Mouse (Mus musculus) limb, embryonic 14.5 days (tissue): ENCODE data around the gene Olfr139. TPM values are rescaled to one million over a fixed set of nuclear protein-coding genes. Genes with fewer than 3 reads are reported as not detected.

Experiments used
- ATAC-seq: fragments of 200-750 bp; cut with Nextera tagmentation; 2 replicates; pipeline ENCODE4 v1.8.0; 2017; ENCODE audit warnings: low read depth, moderate number of reproducible peaks, moderate TSS enrichment; ENCODE audit not compliant: low FRiP score
- DNase-seq: peaks from one replicate; pipeline ENCODE4 v3.0.0-alpha.2; 2015; ENCODE audit warnings: low spot score
- H3K27ac ChIP-seq: fragments of 300-500 bp; sonication (generic); replicated peaks from 2 replicates; pipeline ENCODE4 v1.5.1; 2014; ENCODE audit warnings: low read depth, mild to moderate bottlenecking, low read length, moderate library complexity, mixed read lengths
- H3K27me3 ChIP-seq: fragments of 300-500 bp; sonication (generic); 2 replicates; pipeline ENCODE4 v1.6.1; 2014; ENCODE audit warnings: low read length, mixed read lengths; ENCODE audit not compliant: control insufficient read depth, insufficient read depth
- H3K36me3 ChIP-seq: fragments of 300-500 bp; sonication (generic); 2 replicates; pipeline ENCODE4 v1.6.1; 2014; ENCODE audit warnings: mild to moderate bottlenecking, low read length, moderate library complexity, mixed read lengths; ENCODE audit not compliant: control insufficient read depth, insufficient read depth
- H3K4me1 ChIP-seq: fragments of 300-500 bp; sonication (generic); 2 replicates; pipeline ENCODE4 v1.6.1; 2014; ENCODE audit warnings: antibody characterized with exemption, low read length, mixed read lengths; ENCODE audit not compliant: control insufficient read depth, insufficient read depth
- H3K4me2 ChIP-seq: fragments of 300-500 bp; sonication (generic); replicated peaks from 2 replicates; pipeline ENCODE4 v1.6.1; 2014; ENCODE audit warnings: low read depth, mild to moderate bottlenecking, low read length, moderate library complexity; ENCODE audit not compliant: severe bottlenecking
- H3K4me3 ChIP-seq: fragments of 300-500 bp; sonication (generic); replicated peaks from 2 replicates; pipeline ENCODE4 v1.5.1; 2014; ENCODE audit warnings: low read length
- H3K9ac ChIP-seq: fragments of 300-500 bp; sonication (generic); 2 replicates; pipeline ENCODE4 v1.6.1; 2014; ENCODE audit warnings: mild to moderate bottlenecking, low read depth, low read length, moderate library complexity; ENCODE audit not compliant: severe bottlenecking
- H3K9me3 ChIP-seq: fragments of 300-500 bp; sonication (generic); 2 replicates; pipeline ENCODE4 v1.6.1; 2016; ENCODE audit warnings: low read length; ENCODE audit not compliant: control insufficient read depth
- POLR2A ChIP-seq: fragments of 200-500 bp; IDR thresholded peaks from 2 replicates; pipeline ENCODE4 v1.8.0; 2012; ENCODE audit warnings: inconsistent platforms, mild to moderate bottlenecking, moderate library complexity, borderline replicate concordance; ENCODE audit not compliant: insufficient read depth, insufficient read length; ENCODE audit errors: extremely low read depth
- WGBS: fragments of 180-500 bp; shearing (Covaris S2); extraction: QIAGEN DNeasy Blood & Tissue Kit; methylation state at CpG from one replicate; pipeline ENCODE4 v1.1.7; 2014; 5-methylcytosine and 5-hydroxymethylcytosine counted together
- polyA plus RNA-seq, 2 experiments: library from polyadenylated mRNA; depleted of rRNA in 1 of 2; stranded (reverse) in 1 of 2; unstranded in 1 of 2; fragments of >200 nt; fragmentation: Nextera tagmentation in 1 of 2; extraction: Ambion mirVana in 1 of 2; gene quantifications; 2 replicates each; pipeline versions ENCODE4 v1.2.1 to v1.2.3; 2012 to 2014

Olfr139 gene
- polyA plus RNA-seq (2012; rRNA removed) (not detected in 2 replicates), polyA plus RNA-seq (2014; fragmentation: Nextera tagmentation; extraction: Ambion mirVana) (not detected in 2 replicates)

DNA sequence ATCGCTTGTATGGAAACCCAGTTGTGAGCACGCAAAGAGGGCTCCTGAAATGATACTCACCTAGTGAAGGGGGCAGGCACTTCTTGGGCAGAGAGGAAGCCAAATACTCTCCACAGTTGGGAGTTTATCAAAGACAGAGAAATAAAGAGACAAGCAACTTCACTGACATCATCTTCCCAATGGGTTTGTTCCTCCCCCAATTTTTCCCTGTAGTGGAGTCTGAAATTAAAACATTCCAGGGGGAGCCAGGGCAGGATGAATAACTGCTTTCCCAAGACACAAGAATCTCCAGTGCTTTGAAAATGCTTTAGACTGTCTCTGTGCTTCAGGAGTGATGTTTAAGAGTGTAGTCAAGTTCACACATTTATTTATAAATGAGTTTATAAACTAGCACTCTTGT is at the start of gene Olfr139, which contains the start of gene Olfr399:
TSS of gene Olfr139 (minus strand) at position 101 of the 400 bp plus-strand sequence.
TSS of gene Olfr399 (minus strand) at position 165 of the 400 bp plus-strand sequence.
- Histone ChIP-seq H3K27ac (no peak within 1 kb of the TSS), H3K9ac (no peak within 1 kb of the TSS), H3K9me3 (peaks cover 8% of the 10 kb centered on the region; the same call in 1 of the 2 replicates), H3K4me1 (no peaks in the 10 kb centered on the region), H3K4me2 (no peak within 1 kb of the TSS), H3K4me3 (no peak within 1 kb of the TSS), H3K27me3 (no peaks in the 10 kb centered on the region), H3K36me3 (no peaks in the 10 kb centered on the region)
- WGBS: 78% methylated on average over 2 of the region's 2 CpGs
- ATAC-seq (no peak), DNase-seq (no peak)
- no peak for TF ChIP-seq POLR2A

DNA sequence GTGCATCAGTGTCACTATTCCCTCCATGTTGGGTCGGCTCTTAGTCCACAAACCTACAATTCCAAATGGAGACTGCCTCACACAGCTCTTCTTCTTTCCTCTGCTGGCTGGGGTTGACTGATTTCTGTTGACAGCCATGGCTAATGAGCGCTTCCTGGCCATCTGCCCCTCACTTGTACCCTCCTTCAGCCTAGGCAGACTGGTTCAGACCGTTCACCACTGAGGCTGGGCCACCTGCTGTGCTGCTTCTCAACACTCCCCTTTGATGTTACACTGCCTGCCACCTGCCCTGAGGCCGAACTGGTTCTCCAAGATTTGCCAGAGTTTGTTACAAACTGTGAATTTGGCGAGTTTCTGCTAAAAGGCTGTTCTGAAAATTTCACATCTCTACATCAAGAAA is 48.7 kb upstream of the Olfr139 start:
- Histone ChIP-seq H3K27me3 (no peaks in the 10 kb centered on the region), H3K27ac (no peak overlapping the region), H3K4me3 (no peak overlapping the region), H3K4me1 (no peaks in the 10 kb centered on the region), H3K9ac (no peak overlapping the region), H3K9me3 (no peaks in the 10 kb centered on the region), H3K4me2 (no peak overlapping the region), H3K36me3 (no peaks in the 10 kb centered on the region)
- no peak for TF ChIP-seq POLR2A
- DNase-seq (no peak), ATAC-seq (no peak)
- WGBS: 34% methylated on average over 5 of the region's 5 CpGs

DNA sequence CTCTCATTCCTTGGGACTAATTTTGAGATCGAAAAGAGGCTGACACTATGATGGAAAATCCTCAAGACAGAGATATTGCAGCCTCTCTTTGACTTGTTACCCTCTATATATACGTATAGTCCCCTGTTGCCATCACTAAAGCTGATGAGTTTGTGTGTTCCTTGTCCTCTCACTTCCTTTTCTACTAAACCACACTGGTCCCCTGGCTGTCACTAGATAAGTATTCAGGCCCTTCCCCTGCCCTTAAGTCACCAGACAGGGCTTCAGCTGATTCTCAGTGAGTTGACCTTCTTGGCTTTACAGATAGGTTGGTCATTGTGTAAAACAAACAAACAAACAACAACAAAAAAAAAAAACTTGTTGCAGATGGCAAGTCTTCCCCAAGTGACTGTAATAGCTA is 45.2 kb upstream of the Olfr139 start:
- H3K4me1 ChIP-seq: no peaks in the 10 kb centered on the region
- DNase-seq (no peak), ATAC-seq (no peak)
- WGBS: 48% methylated on average over 2 of the region's 2 CpGs
- no peaks in the 10 kb centered on the region for H3K27me3 ChIP-seq
- no peak overlapping the region for H3K27ac ChIP-seq
- H3K36me3 ChIP-seq: no peaks in the 10 kb centered on the region
- no peak overlapping the region for H3K4me2 ChIP-seq
- no peak for TF ChIP-seq POLR2A
- H3K9me3 ChIP-seq: no peaks in the 10 kb centered on the region
- no peak overlapping the region for H3K9ac ChIP-seq
- no peak overlapping the region for H3K4me3 ChIP-seq

DNA sequence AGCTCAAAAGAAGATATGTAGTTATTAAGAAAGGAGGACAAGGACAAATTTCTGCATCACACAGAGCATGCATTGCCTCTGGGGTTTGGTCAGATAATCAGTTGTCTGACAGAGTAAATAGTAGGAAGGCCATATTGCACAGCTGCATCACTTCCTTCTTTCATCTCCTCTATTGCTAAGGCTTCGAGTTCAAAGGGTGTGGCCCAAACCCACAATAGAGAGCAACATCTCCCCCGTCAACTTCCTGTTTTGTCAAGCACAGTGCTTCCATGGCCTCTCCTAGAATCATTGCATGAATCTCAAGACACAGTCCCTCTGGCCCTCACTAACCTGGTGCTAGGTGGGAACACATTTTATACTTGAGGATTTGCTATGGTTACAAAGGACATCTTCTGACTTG is 44.4 kb upstream of the Olfr139 start:
- 85% methylated on average over 2 of the region's 2 CpGs for WGBS
- no peak overlapping the region for H3K4me3 ChIP-seq
- H3K27me3 ChIP-seq: no peaks in the 10 kb centered on the region
- DNase-seq (no peak), ATAC-seq (no peak)
- no peak overlapping the region for H3K4me2 ChIP-seq
- H3K4me1 ChIP-seq: no peaks in the 10 kb centered on the region
- H3K27ac ChIP-seq: no peak overlapping the region
- no peak overlapping the region for H3K9ac ChIP-seq
- H3K9me3 ChIP-seq: no peaks in the 10 kb centered on the region
- H3K36me3 ChIP-seq: no peaks in the 10 kb centered on the region
- TF ChIP-seq POLR2A: no peak

DNA sequence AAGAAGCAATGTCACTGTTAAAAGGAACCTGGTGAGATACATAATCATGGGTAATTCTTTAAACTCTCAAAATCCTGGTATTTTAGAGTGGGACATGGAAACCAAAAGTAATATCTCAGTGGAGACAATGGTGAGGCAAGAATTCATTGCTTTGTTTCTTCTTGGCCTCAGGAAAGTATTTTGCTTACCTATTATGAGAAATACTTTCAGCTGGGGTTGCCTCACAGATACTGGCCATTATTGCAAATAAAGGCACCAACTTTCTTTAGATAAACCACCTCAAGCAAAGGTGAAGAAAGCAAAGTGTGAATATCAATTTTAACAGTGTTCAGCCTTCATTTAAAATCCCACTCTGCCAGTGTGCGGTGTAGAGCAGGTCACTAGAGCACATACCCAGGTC is 13.3 kb upstream of the Olfr139 start, which contains the start of gene Zfp616:
TSS of gene Zfp616 (plus strand) at position 301 of the 400 bp plus-strand sequence.
- Histone ChIP-seq H3K4me3 (no peak within 1 kb of the TSS), H3K9me3 (no peaks in the 10 kb centered on the region; the same call in 1 of the 2 replicates), H3K27ac (no peak within 1 kb of the TSS), H3K27me3 (no peaks in the 10 kb centered on the region), H3K36me3 (no peaks in the 10 kb centered on the region), H3K4me2 (no peak within 1 kb of the TSS), H3K4me1 (no peaks in the 10 kb centered on the region), H3K9ac (no peak within 1 kb of the TSS)
- no peak for TF ChIP-seq POLR2A
- DNase-seq: no peak
- 87% methylated on average over 1 of the region's 1 CpGs for WGBS
- no peak for ATAC-seq
